Mouse (Mus musculus): ENCODE measurements around the gene Cpxm2.

Gene Cpxm2

GRCm38 (mm10) chr7:132015933-132016332 is 138.6 kb downstream of the Cpxm2 start:
- no peak for DNase-seq (ENCODE audit: low spot score)

DNA sequence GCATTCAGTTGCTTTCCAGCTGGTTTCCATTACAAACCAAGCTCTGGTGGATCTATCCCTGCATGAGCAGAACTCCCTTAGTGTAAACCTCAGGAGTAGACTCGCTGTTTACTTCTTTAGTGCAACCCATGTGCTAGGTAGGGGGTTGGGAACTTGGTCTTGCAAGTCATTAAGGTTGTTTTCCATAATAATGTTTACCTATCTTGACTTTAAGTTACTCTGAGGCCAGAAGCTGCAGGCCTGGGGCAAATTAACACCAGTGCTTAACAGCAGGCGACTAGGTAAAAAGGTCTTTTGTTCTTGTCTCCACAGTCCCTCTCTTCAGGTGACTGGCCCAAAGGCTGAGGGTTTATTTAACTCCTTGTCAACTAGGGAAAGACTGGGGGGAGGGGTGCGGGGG is 139.3 kb downstream of the Cpxm2 start:
- DNase-seq (ENCODE audit: low spot score) = no peak

- no peak for DNase-seq (ENCODE audit: low spot score)
These were observed 140.6 kb downstream of the Cpxm2 start for GRCm38 (mm10) chr7:132013970-132014369.

GRCm38 (mm10) chr7:132012969-132013679 is 141.4 kb downstream of the Cpxm2 start:
- no peak for DNase-seq (ENCODE audit: low spot score)

DNA sequence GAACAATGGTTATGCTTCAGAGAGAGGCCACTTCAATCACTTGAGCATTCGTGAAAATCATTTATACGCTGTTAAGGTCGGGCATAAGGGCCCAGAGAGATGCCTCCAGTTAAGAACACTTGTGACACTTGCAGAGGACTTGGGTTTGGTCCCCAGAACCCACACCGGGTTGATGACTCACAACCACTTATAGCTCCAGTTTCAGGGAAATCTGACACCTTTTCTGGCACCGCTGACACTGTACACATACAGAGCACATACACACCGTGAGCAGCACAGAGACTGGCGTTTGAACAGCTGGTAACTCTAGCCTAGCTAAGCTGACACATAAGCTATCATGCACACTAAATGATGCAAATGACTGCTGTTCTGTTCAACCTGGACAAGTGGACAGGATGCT is 145.5 kb downstream of the Cpxm2 start:
- DNase-seq (ENCODE audit: low spot score) = no peak

DNA sequence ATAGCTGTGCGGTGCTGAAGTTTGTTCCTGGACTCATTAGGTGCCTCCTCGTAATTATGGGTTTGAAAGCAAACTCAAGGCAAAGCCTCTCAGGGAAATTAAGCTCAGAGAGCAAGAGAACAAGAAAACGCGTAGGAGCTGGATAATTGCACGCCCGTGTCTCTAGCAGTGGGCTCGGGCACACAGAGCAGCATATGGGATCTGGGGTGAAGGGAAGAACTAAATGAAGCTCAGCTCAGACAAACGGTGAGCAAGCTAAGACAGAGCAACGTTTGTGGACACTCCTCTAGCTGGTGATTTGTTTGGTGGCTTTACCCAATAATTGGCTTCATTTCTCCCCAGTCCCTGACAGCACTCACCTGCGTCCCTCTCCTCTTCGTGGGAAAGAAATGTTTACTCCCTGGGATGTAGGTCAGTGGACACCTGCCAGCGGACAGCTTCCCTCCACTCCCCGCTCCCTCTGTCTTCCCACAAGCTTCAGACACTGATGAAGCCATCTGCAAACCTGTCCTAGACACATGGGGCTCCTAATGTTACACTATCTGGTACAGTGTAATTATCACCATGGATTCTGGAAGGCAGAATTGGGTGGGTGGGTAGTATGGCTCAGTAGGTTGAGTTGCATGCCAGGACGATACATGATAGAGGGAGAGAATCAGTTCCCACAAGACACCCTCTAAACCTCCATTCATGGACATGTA is 148.4 kb downstream of the Cpxm2 start:
- no peak for DNase-seq (ENCODE audit: low spot score)

DNA sequence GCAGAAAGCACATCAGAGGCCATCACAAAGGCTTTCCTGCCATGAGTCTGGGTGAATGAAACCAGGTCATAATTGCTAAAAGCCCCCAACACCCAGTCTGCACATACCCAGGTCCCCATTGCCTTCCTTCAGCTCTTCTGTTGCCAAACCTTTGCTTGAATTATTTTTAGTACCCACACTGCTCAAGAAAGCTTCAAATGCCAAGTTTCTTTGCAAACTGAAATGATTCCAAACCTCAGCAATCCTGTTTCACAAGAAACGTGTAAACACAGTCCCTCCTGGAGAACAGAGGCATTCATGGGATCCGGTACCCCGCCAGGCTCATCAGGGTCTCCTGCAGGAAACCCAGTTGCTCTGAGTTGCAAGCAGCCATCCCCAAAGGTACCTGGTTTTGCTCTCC is 161.7 kb downstream of the Cpxm2 start:
- DNase-seq (ENCODE audit: low spot score) = no peak

GRCm38 (mm10) chr7:131992226-131992625 is 162.3 kb downstream of the Cpxm2 start:
- DNase-seq (ENCODE audit: low spot score) = no peak

- DNase-seq (ENCODE audit: low spot score) = no peak
These were observed 165.5 kb downstream of the Cpxm2 start for GRCm38 (mm10) chr7:131989056-131989455.
